ENCODE assay signal across 27 mouse cellular contexts in the genomic region with DNA sequence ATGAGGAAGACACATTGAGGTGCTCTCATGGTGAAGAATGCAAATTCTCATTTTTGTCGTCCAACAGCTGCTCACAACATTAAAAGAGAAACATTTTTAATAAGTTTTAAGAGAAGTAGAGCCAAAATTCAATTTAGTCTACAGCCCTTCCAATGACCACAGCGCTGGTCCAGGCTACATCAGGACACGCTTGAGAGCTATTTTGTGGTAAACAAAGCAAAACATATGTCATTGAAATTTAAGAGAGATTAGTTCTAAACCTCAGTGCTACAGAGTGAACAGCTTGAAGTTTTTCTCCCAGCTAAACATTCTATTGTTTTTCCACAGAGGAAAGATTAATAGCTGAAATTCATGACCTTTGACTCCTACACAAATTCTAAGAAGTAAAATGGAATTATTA.
A peak's percentile ranks its signal among the peaks of the same experiment; 100 is the strongest.
DNase-seq lines count a peak whose midpoint lies in the region; ATAC-seq and TF ChIP-seq lines count a peak whose summit lies in the region.
"Had no signal": no experiment of that assay in that cellular context is flagged by ENCODE, and none has a peak within 500 bp of the region (broad histone marks: within the 10 kb centered on the region; RNA-seq: fewer than 3 reads in every experiment).

No protein-coding gene starts in this region.

- peak; percentile 74 for ATAC-seq in intestine, embryonic 15.5 days
- no peak for ATAC-seq in intestine, postnatal 0 days
- ATAC-seq in lung, embryonic 15.5 days (ENCODE audit: borderline replicate concordance, extremely low read depth, low FRiP score, low TSS enrichment), result peak; percentile 52; the same call in 1 of the 2 replicates
- ATAC-seq in stomach, embryonic 14.5 days (ENCODE audit: insufficient number of reproducible peaks, insufficient read depth, low FRiP score, low read depth), result peak; percentile 77; the same call in 1 of the 2 replicates
- ATAC-seq in stomach, postnatal 0 days (ENCODE audit: low FRiP score, low TSS enrichment), result no peak
- ATAC-seq: activated CD4-positive, CD25-positive, alpha-beta regulatory T cell, adult 4 months; forebrain, embryonic 15.5 days had no signal

- DNase-seq in kidney, postnatal 14 days, result peak; percentile 1
- no peak for DNase-seq in kidney, postnatal 25 days
- no peak for DNase-seq in lung, postnatal 14 days
- DNase-seq in stomach, postnatal 0 days (ENCODE audit: low spot score), result no peak
- DNase-seq: adrenal gland, adult 8-10 months; adrenal gland, postnatal 25 days; cerebellum, adult 11-12 months; cerebellum, adult 8-10 months; cerebellum, postnatal 10 days; cerebellum, postnatal 36 days; embryo, embryonic 11 days; gastrocnemius, postnatal 25 days; heart, adult 18-20 months; heart, postnatal 10 days; heart, postnatal 36 days had no signal

- no peak overlapping the region for H3K4me3 ChIP-seq in intestine, embryonic 15.5 days (replicated peaks)
- H3K4me3 ChIP-seq in intestine, postnatal 0 days (ENCODE audit: low read depth, low read length), result no peak overlapping the region
- no peak overlapping the region for H3K4me3 ChIP-seq in lung, embryonic 15.5 days
- H3K4me3 ChIP-seq in stomach, embryonic 14.5 days (ENCODE audit: low read depth, low read length), result no peak overlapping the region
- no peak overlapping the region for H3K4me3 ChIP-seq in stomach, postnatal 0 days (ENCODE audit: low read depth, low read length)
- H3K4me3 ChIP-seq: embryonic facial prominence, embryonic 10.5 days; embryonic facial prominence, embryonic 13.5 days; erythroblast, embryonic 14.5 days; forebrain, embryonic 12.5 days; forebrain, embryonic 15.5 days; heart, embryonic 12.5 days; heart, embryonic 15.5 days had no signal

- H3K27me3 ChIP-seq in intestine, embryonic 15.5 days (replicated peaks), result no peaks in the 10 kb centered on the region
- H3K27me3 ChIP-seq in intestine, postnatal 0 days (replicated peaks; ENCODE audit: control insufficient read depth, insufficient read depth, low read length), result no peaks in the 10 kb centered on the region
- H3K27me3 ChIP-seq in lung, embryonic 15.5 days, result no peaks in the 10 kb centered on the region
- H3K27me3 ChIP-seq in stomach, embryonic 14.5 days (ENCODE audit: control insufficient read depth, insufficient read depth, low read length), result no peaks in the 10 kb centered on the region
- H3K27me3 ChIP-seq in stomach, postnatal 0 days (ENCODE audit: control insufficient read depth, insufficient read depth, low read length), result no peaks in the 10 kb centered on the region
- H3K27me3 ChIP-seq: embryonic facial prominence, embryonic 13.5 days; forebrain, embryonic 12.5 days; forebrain, embryonic 15.5 days; heart, embryonic 12.5 days; heart, embryonic 15.5 days had no signal

- no peak overlapping the region for H3K27ac ChIP-seq in intestine, embryonic 15.5 days
- H3K27ac ChIP-seq in intestine, postnatal 0 days (ENCODE audit: low read depth, low read length), result no peak overlapping the region
- H3K27ac ChIP-seq in lung, embryonic 15.5 days, result 0 out of 2 replicates have a peak overlapping the region, but pooled peaks have one; percentile 6
- H3K27ac ChIP-seq in stomach, embryonic 14.5 days (ENCODE audit: low read length), result no peak overlapping the region
- no peak overlapping the region for H3K27ac ChIP-seq in stomach, postnatal 0 days (replicated peaks)
- H3K27ac ChIP-seq: embryonic facial prominence, embryonic 10.5 days; embryonic facial prominence, embryonic 13.5 days; forebrain, embryonic 12.5 days; forebrain, embryonic 15.5 days; heart, embryonic 15.5 days had no signal

- no peaks in the 10 kb centered on the region for H3K9me3 ChIP-seq in intestine, embryonic 15.5 days
- no peaks in the 10 kb centered on the region for H3K9me3 ChIP-seq in intestine, postnatal 0 days (ENCODE audit: control insufficient read depth)
- H3K9me3 ChIP-seq in lung, embryonic 15.5 days, result no peaks in the 10 kb centered on the region
- no peaks in the 10 kb centered on the region for H3K9me3 ChIP-seq in stomach, embryonic 14.5 days (ENCODE audit: control insufficient read depth, low read depth, low read length)
- H3K9me3 ChIP-seq in stomach, postnatal 0 days (ENCODE audit: control insufficient read depth, low read length), result no peaks in the 10 kb centered on the region
- H3K9me3 ChIP-seq: embryonic facial prominence, embryonic 10.5 days; embryonic facial prominence, embryonic 13.5 days; forebrain, embryonic 12.5 days; forebrain, embryonic 15.5 days; heart, embryonic 12.5 days; heart, embryonic 15.5 days had no signal

- TF ChIP-seq EP300 in stomach, postnatal 0 days (optimal IDR thresholded peaks at IDR 0.05), result no peak

- no peak overlapping the region for H3K9ac ChIP-seq in intestine, embryonic 15.5 days
- H3K9ac ChIP-seq in intestine, postnatal 0 days (ENCODE audit: low read depth, low read length), result no peak overlapping the region
- H3K9ac ChIP-seq in lung, embryonic 15.5 days, result no peak overlapping the region
- no peak overlapping the region for H3K9ac ChIP-seq in stomach, embryonic 14.5 days (replicated peaks; ENCODE audit: low read depth, low read length)
- H3K9ac ChIP-seq in stomach, postnatal 0 days (ENCODE audit: low read length), result no peak overlapping the region
- H3K9ac ChIP-seq: embryonic facial prominence, embryonic 13.5 days; forebrain, embryonic 12.5 days; forebrain, embryonic 15.5 days; heart, embryonic 12.5 days; heart, embryonic 15.5 days had no signal

- H3K4me2 ChIP-seq in intestine, embryonic 15.5 days (replicated peaks), result no peak overlapping the region
- no peak overlapping the region for H3K4me2 ChIP-seq in intestine, postnatal 0 days (replicated peaks; ENCODE audit: low read depth)
- no peak overlapping the region for H3K4me2 ChIP-seq in lung, embryonic 15.5 days
- H3K4me2 ChIP-seq in stomach, embryonic 14.5 days (replicated peaks; ENCODE audit: low read depth, low read length), result no peak overlapping the region
- H3K4me2 ChIP-seq in stomach, postnatal 0 days (replicated peaks; ENCODE audit: low read depth), result no peak overlapping the region
- H3K4me2 ChIP-seq: embryonic facial prominence, embryonic 13.5 days; forebrain, embryonic 12.5 days; forebrain, embryonic 15.5 days; heart, embryonic 12.5 days; heart, embryonic 15.5 days had no signal

- H3K4me1 ChIP-seq in intestine, embryonic 15.5 days (replicated peaks), result no peaks in the 10 kb centered on the region
- no peaks in the 10 kb centered on the region for H3K4me1 ChIP-seq in intestine, postnatal 0 days (replicated peaks; ENCODE audit: control insufficient read depth, insufficient read depth, low read length)
- no peaks in the 10 kb centered on the region for H3K4me1 ChIP-seq in lung, embryonic 15.5 days
- H3K4me1 ChIP-seq in stomach, embryonic 14.5 days (ENCODE audit: control insufficient read depth, insufficient read depth, low read length), result no peaks in the 10 kb centered on the region
- no peaks in the 10 kb centered on the region for H3K4me1 ChIP-seq in stomach, postnatal 0 days (replicated peaks; ENCODE audit: control insufficient read depth, insufficient read depth)
- H3K4me1 ChIP-seq: embryonic facial prominence, embryonic 10.5 days; embryonic facial prominence, embryonic 13.5 days; forebrain, embryonic 12.5 days; forebrain, embryonic 15.5 days; heart, embryonic 12.5 days; heart, embryonic 15.5 days had no signal

- no peaks in the 10 kb centered on the region for H3K36me3 ChIP-seq in intestine, embryonic 15.5 days
- H3K36me3 ChIP-seq in intestine, postnatal 0 days (ENCODE audit: control insufficient read depth, insufficient read depth), result no peaks in the 10 kb centered on the region
- no peaks in the 10 kb centered on the region for H3K36me3 ChIP-seq in lung, embryonic 15.5 days
- H3K36me3 ChIP-seq in stomach, embryonic 14.5 days (ENCODE audit: control insufficient read depth, insufficient read depth, low read length), result no peaks in the 10 kb centered on the region
- no peaks in the 10 kb centered on the region for H3K36me3 ChIP-seq in stomach, postnatal 0 days (ENCODE audit: control insufficient read depth, insufficient read depth, low read length)
- H3K36me3 ChIP-seq: embryonic facial prominence, embryonic 10.5 days; embryonic facial prominence, embryonic 13.5 days; forebrain, embryonic 12.5 days; forebrain, embryonic 15.5 days; heart, embryonic 12.5 days; heart, embryonic 15.5 days had no signal

- no peak for TF ChIP-seq CTCF in intestine, postnatal 0 days (IDR thresholded peaks at IDR 0.05; ENCODE audit: low read depth)
- TF ChIP-seq CTCF in stomach, postnatal 0 days (IDR thresholded peaks at IDR 0.05; ENCODE audit: low read depth), result no peak

- 50% methylated on average over 3 of the region's 3 CpGs for WGBS in intestine, embryonic 15.5 days
- 47% methylated on average over 3 of the region's 3 CpGs for WGBS in intestine, postnatal 0 days
- 45% methylated on average over 3 of the region's 3 CpGs for WGBS in lung, embryonic 15.5 days
- WGBS in stomach, embryonic 14.5 days, result 36% methylated on average over 3 of the region's 3 CpGs
- WGBS in stomach, postnatal 0 days, result 40% methylated on average over 3 of the region's 3 CpGs

Comparison
In these comparisons a context has a peak if more than half of its experiments do, and no peak if none do; other contexts are left out.
1. ATAC-seq: peak in intestine, embryonic 15.5 days (single experiment), lung, embryonic 15.5 days (single experiment) and stomach, embryonic 14.5 days (single experiment); none in intestine, postnatal 0 days (single experiment) and stomach, postnatal 0 days (single experiment).